Mouse (Mus musculus) CH12.LX (cell line): ENCODE measurements at regions not wholly inside any gene's neighbourhood (a gene's known extent, or its start where the extent isn't known, plus 50 kb on each side); places are given as distances from the start of the nearest gene placed in this dataset.

Experiments used
- DNase-seq: peaks from one replicate; pipeline ENCODE4 v3.0.0-alpha.2; 2013; ENCODE audit errors: extremely low read depth
- H3K27ac ChIP-seq: 2 replicates; pipeline ENCODE4 v1.5.1; 2012; ENCODE audit warnings: low read depth, mild to moderate bottlenecking, control low read depth, moderate library complexity; ENCODE audit not compliant: insufficient read depth
- H3K27me3 ChIP-seq: replicated peaks from 2 replicates; pipeline ENCODE3; 2012; ENCODE audit warnings: inconsistent platforms
- H3K36me3 ChIP-seq, 2 experiments: replicated peaks in 1 of 2; 2 replicates each; pipeline versions ENCODE3 to v1.6.1; 2012; ENCODE audit warnings: inconsistent platforms in 1 of 2, low read length in 1 of 2, mild to moderate bottlenecking in 1 of 2, mixed read lengths in 1 of 2, moderate library complexity in 1 of 2; ENCODE audit not compliant: control insufficient read depth in 1 of 2, insufficient read depth in 1 of 2
- H3K4me1 ChIP-seq, 2 experiments: 2 replicates each; pipeline ENCODE4 v1.6.1; 2012; ENCODE audit warnings: inconsistent platforms in 1 of 2, moderate library complexity in 1 of 2; ENCODE audit not compliant: insufficient read depth in 2 of 2, control insufficient read depth in 1 of 2
- H3K4me2 ChIP-seq: 2 replicates; pipeline ENCODE4 v1.6.1; 2012; ENCODE audit warnings: low read depth, mild to moderate bottlenecking, control low read depth; ENCODE audit not compliant: poor library complexity, insufficient read depth, severe bottlenecking
- H3K4me3 ChIP-seq, 3 experiments: fragments of 150-350 bp in 1 of 3; sonication (generic) in 1 of 3; replicated peaks in 1 of 3; 2 replicates each; pipeline versions ENCODE3 to v1.5.1; 2011 to 2012; ENCODE audit warnings: low read depth in 2 of 3, low read length in 2 of 3, mild to moderate bottlenecking in 2 of 3, moderate library complexity in 2 of 3, control low read depth in 1 of 3, improper control_type of control experiment in 1 of 3, inconsistent platforms in 1 of 3, mixed read lengths in 1 of 3; ENCODE audit not compliant: poor library complexity in 1 of 3
- H3K79me2 ChIP-seq: replicated peaks from 2 replicates; pipeline ENCODE4 v1.6.1; 2012; ENCODE audit warnings: mild to moderate bottlenecking, moderate library complexity; ENCODE audit not compliant: control insufficient read depth, poor library complexity, insufficient read depth, severe bottlenecking; ENCODE audit errors: extremely low read depth
- H3K9ac ChIP-seq: 2 replicates; pipeline ENCODE4 v1.6.1; 2012; ENCODE audit warnings: low read depth, mild to moderate bottlenecking, control low read depth, moderate library complexity; ENCODE audit not compliant: insufficient read depth
- H3K9me3 ChIP-seq: replicated peaks from 2 replicates; pipeline ENCODE3; 2012; ENCODE audit warnings: low read length, inconsistent platforms, mixed read lengths
- BHLHE40 ChIP-seq: IDR thresholded peaks from 2 replicates; pipeline ENCODE4 v1.6.1; 2011; ENCODE audit warnings: mild to moderate bottlenecking, low read depth, low read length, improper control_type of control experiment
- CHD1 ChIP-seq: IDR thresholded peaks from 2 replicates; pipeline ENCODE4 v1.6.1; 2012; ENCODE audit warnings: low read depth, low read length, improper control_type of control experiment, inconsistent platforms
- CHD2 ChIP-seq: IDR thresholded peaks from 2 replicates; pipeline ENCODE4 v1.6.1; 2011; ENCODE audit warnings: low read length, improper control_type of control experiment
- E2F4 ChIP-seq: IDR thresholded peaks from 2 replicates; pipeline ENCODE4 v1.6.1; 2011; ENCODE audit warnings: low read depth, low read length, improper control_type of control experiment; ENCODE audit not compliant: insufficient replicate concordance
- ELF1 ChIP-seq: IDR thresholded peaks from 2 replicates; pipeline ENCODE4 v1.6.1; 2014; ENCODE audit warnings: low read depth, mild to moderate bottlenecking, inconsistent platforms, low read length, improper control_type of control experiment
- HCFC1 ChIP-seq: IDR thresholded peaks from 2 replicates; pipeline ENCODE4 v1.6.1; 2012; ENCODE audit warnings: low read depth, mild to moderate bottlenecking, inconsistent platforms, low read length, improper control_type of control experiment
- IRF4 ChIP-seq: IDR thresholded peaks from 2 replicates; pipeline ENCODE4 v1.6.1; 2014; ENCODE audit warnings: low read depth, mild to moderate bottlenecking, inconsistent platforms, low read length, improper control_type of control experiment
- JUN ChIP-seq: IDR thresholded peaks from 2 replicates; pipeline ENCODE4 v1.6.1; 2011; ENCODE audit warnings: low read depth, mild to moderate bottlenecking, low read length, improper control_type of control experiment, moderate library complexity; ENCODE audit not compliant: insufficient read depth
- JUND ChIP-seq: conservative IDR thresholded peaks from 2 replicates; pipeline ENCODE4 v1.6.1; 2011; ENCODE audit warnings: low read depth, low read length, improper control_type of control experiment
- MAX ChIP-seq: IDR thresholded peaks from 2 replicates; pipeline ENCODE4 v1.6.1; 2011; ENCODE audit warnings: low read length, improper control_type of control experiment
- MXI1 ChIP-seq: IDR thresholded peaks from 2 replicates; pipeline ENCODE4 v1.6.1; 2011; ENCODE audit warnings: mild to moderate bottlenecking, low read depth, low read length, improper control_type of control experiment
- NELFE ChIP-seq: IDR thresholded peaks from 2 replicates; pipeline ENCODE4 v1.6.1; 2011; ENCODE audit warnings: low read depth, low read length, improper control_type of control experiment
- NRF1 ChIP-seq: IDR thresholded peaks from 2 replicates; pipeline ENCODE4 v1.6.1; 2014; ENCODE audit warnings: low read depth, mild to moderate bottlenecking, inconsistent platforms, low read length, improper control_type of control experiment, moderate library complexity
- PAX5 ChIP-seq: IDR thresholded peaks from 2 replicates; pipeline ENCODE4 v1.6.1; 2012; ENCODE audit warnings: low read length, inconsistent platforms, mixed read lengths
- POLR2A ChIP-seq: IDR thresholded peaks from 2 replicates; pipeline ENCODE4 v1.6.1; 2011; ENCODE audit warnings: low read depth, mild to moderate bottlenecking, improper control_type of control experiment, low read length
- POLR2AphosphoS2 ChIP-seq: IDR thresholded peaks from 2 replicates; pipeline ENCODE4 v1.6.1; 2011; ENCODE audit warnings: low read depth, low read length, improper control_type of control experiment
- RAD21 ChIP-seq: IDR thresholded peaks from 2 replicates; pipeline ENCODE4 v1.6.1; 2011; ENCODE audit warnings: low read depth, mild to moderate bottlenecking, low read length, improper control_type of control experiment, moderate library complexity
- RCOR1 ChIP-seq: conservative IDR thresholded peaks from 2 replicates; pipeline ENCODE4 v1.6.1; 2012; ENCODE audit warnings: low read depth, mild to moderate bottlenecking, inconsistent platforms, low read length, improper control_type of control experiment
- SIN3A ChIP-seq: IDR thresholded peaks from 2 replicates; pipeline ENCODE4 v1.6.1; 2012; ENCODE audit warnings: low read length, improper control_type of control experiment, inconsistent platforms
- TBP ChIP-seq: conservative IDR thresholded peaks from 2 replicates; pipeline ENCODE4 v1.6.1; 2011; ENCODE audit warnings: low read depth, low read length, improper control_type of control experiment
- UBTF ChIP-seq: IDR thresholded peaks from 2 replicates; pipeline ENCODE4 v1.6.1; 2012; ENCODE audit warnings: low read depth, mild to moderate bottlenecking, inconsistent platforms, low read length, improper control_type of control experiment, moderate library complexity
- USF1 ChIP-seq: IDR thresholded peaks from 2 replicates; pipeline ENCODE4 v1.6.1; 2014; ENCODE audit warnings: low read depth, mild to moderate bottlenecking, inconsistent platforms, low read length, improper control_type of control experiment
- USF2 ChIP-seq: conservative IDR thresholded peaks from 2 replicates; pipeline ENCODE4 v1.6.1; 2011; ENCODE audit warnings: low read depth, low read length, improper control_type of control experiment
- ZC3H11A ChIP-seq: IDR thresholded peaks from 2 replicates; pipeline ENCODE4 v1.6.1; 2012; ENCODE audit warnings: low read depth, mild to moderate bottlenecking, inconsistent platforms, low read length, improper control_type of control experiment
- ZKSCAN1 ChIP-seq: IDR thresholded peaks from 2 replicates; pipeline ENCODE4 v1.6.1; 2012; ENCODE audit warnings: low read depth, inconsistent platforms, low read length, improper control_type of control experiment, borderline replicate concordance
- ZMIZ1 ChIP-seq: IDR thresholded peaks from 2 replicates; pipeline ENCODE4 v1.6.1; 2012; ENCODE audit warnings: low read depth, mild to moderate bottlenecking, inconsistent platforms, low read length, improper control_type of control experiment
- ZNF384 ChIP-seq: IDR thresholded peaks from 2 replicates; pipeline ENCODE4 v1.6.1; 2012; ENCODE audit warnings: low read depth, low read length, improper control_type of control experiment, inconsistent platforms
- dilution Hi-C: fragments of 300-500 bp; cut with MboI; formaldehyde crosslinking; loops from 2 replicates; pipeline ENCODE4 v1.14.3; 2020; ENCODE audit warnings: low sequenced_read_pairs; ENCODE audit not compliant: extremely low pct_unique_long_range_greater_than_20kb, extremely low pct_ligation_motif_present
- in situ Hi-C: fragments of 300-500 bp; cut with MboI; formaldehyde crosslinking; loops from 3 replicates; pipeline ENCODE4 v1.14.3; 2019; ENCODE audit warnings: low sequenced_read_pairs, low pct_ligation_motif_present, low pct_unique_long_range_greater_than_20kb, mixed read lengths

- no peak overlapping the region for H3K4me2 ChIP-seq
- TF ChIP-seq ELF1 (no peak), POLR2A (no peak), CHD2 (no peak), RCOR1 (no peak), SIN3A (no peak), IRF4 (no peak), ZKSCAN1 (no peak)
- no peak overlapping the region for H3K9ac ChIP-seq
- no peak for DNase-seq
- in situ Hi-C loops (no loop called here), dilution Hi-C loops (no loop called here)
- no peaks in the 10 kb centered on the region for H3K79me2 ChIP-seq
- H3K4me1 ChIP-seq = no peaks in the 10 kb centered on the region
- peaks cover 63% of the 10 kb centered on the region for H3K9me3 ChIP-seq
- H3K36me3 ChIP-seq = no peaks in the 10 kb centered on the region
- H3K27ac ChIP-seq = no peak overlapping the region
- H3K27me3 ChIP-seq = no peaks in the 10 kb centered on the region
- H3K4me3 ChIP-seq = no peak overlapping the region
Measured at GRCm38 (mm10) chr15:92895836-92896235, 379.1 kb downstream of the Gxylt1 start.

GRCm38 (mm10) chr15:92876438-92876837 is 398.5 kb downstream of the Gxylt1 start:
- Histone ChIP-seq H3K9me3 (peaks cover 24% of the 10 kb centered on the region), H3K4me2 (no peak overlapping the region), H3K79me2 (no peaks in the 10 kb centered on the region), H3K9ac (no peak overlapping the region), H3K27me3 (no peaks in the 10 kb centered on the region), H3K27ac (no peak overlapping the region), H3K4me3 (no peak overlapping the region), H3K36me3 (no peaks in the 10 kb centered on the region), H3K4me1 (no peaks in the 10 kb centered on the region)
- DNase-seq = no peak
- TF ChIP-seq USF2 (no peak), ZNF384 (no peak), HCFC1 (no peak), USF1 (no peak), MXI1 (no peak), SIN3A (no peak), TBP (no peak), ZKSCAN1 (no peak), IRF4 (no peak), CHD1 (no peak)
- in situ Hi-C loops (no loop called here), dilution Hi-C loops (no loop called here)

- Histone ChIP-seq H3K4me2 (no peak overlapping the region), H3K27ac (no peak overlapping the region), H3K9me3 (peaks cover 53% of the 10 kb centered on the region)
- no peak for TF ChIP-seq PAX5
- TF ChIP-seq ZMIZ1 = no peak
- no peak for TF ChIP-seq CHD1
- no peak for TF ChIP-seq MAX
- no peak for TF ChIP-seq UBTF
- no peak for TF ChIP-seq POLR2AphosphoS2
- no peak for TF ChIP-seq BHLHE40
- TF ChIP-seq ZC3H11A = no peak
- no peak for TF ChIP-seq USF1
- TF ChIP-seq NELFE = no peak
- no peak for TF ChIP-seq HCFC1
- no peak for TF ChIP-seq MXI1
- TF ChIP-seq NRF1 = no peak
- no peak for TF ChIP-seq TBP
- TF ChIP-seq RAD21 = no peak
- no peak for TF ChIP-seq POLR2A
- no peak for TF ChIP-seq JUND
- no peak for TF ChIP-seq RCOR1
- no peak for TF ChIP-seq JUN
- no peak for TF ChIP-seq E2F4
- TF ChIP-seq, all 38 proteins: peak for 0
- Histone ChIP-seq H3K36me3 (no peaks in the 10 kb centered on the region), H3K4me1 (no peaks in the 10 kb centered on the region), H3K79me2 (no peaks in the 10 kb centered on the region), H3K9ac (no peak overlapping the region), H3K27me3 (no peaks in the 10 kb centered on the region), H3K4me3 (no peak overlapping the region)
- in situ Hi-C loops (no loop called here), dilution Hi-C loops (no loop called here)
- no peak for DNase-seq
Measured at GRCm38 (mm10) chr15:92864106-92864505, 410.9 kb downstream of the Gxylt1 start.
